Mouse (Mus musculus) heart, postnatal 0 days (tissue): Measurements from ENCODE around the gene Myo9b. TPM values are rescaled to one million over a fixed set of nuclear protein-coding genes. Genes with fewer than 3 reads are reported as not detected.
"Not testable (repeated sequence)": the region's sequence is repeated elsewhere in the genome, so short reads cannot be mapped to it uniquely, and the experiment has no call there.

Experiments used
- ATAC-seq: fragments of 200-750 bp; cut with Nextera tagmentation; 2 replicates; pipeline ENCODE4 v1.8.0; 2017; ENCODE audit warnings: low read depth, moderate number of reproducible peaks, moderate library complexity; ENCODE audit not compliant: insufficient read depth
- DNase-seq: peaks from one replicate; pipeline ENCODE4 v3.0.0-alpha.2; 2016; ENCODE audit warnings: low spot score
- H3K27ac ChIP-seq: fragments of 300-500 bp; sonication (generic); 2 replicates; pipeline ENCODE4 v1.5.1; 2014; ENCODE audit warnings: low read depth, mild to moderate bottlenecking
- H3K27me3 ChIP-seq: fragments of 300-500 bp; sonication (generic); 2 replicates; pipeline ENCODE4 v1.6.1; 2014; ENCODE audit warnings: low read length, mixed read lengths; ENCODE audit not compliant: control insufficient read depth, insufficient read depth
- H3K36me3 ChIP-seq: fragments of 300-500 bp; sonication (generic); replicated peaks from 2 replicates; pipeline ENCODE4 v1.6.1; 2014; ENCODE audit warnings: low read length, mixed read lengths; ENCODE audit not compliant: control insufficient read depth, insufficient read depth
- H3K4me1 ChIP-seq: fragments of 300-500 bp; sonication (generic); 2 replicates; pipeline ENCODE4 v1.6.1; 2014; ENCODE audit warnings: antibody characterized with exemption; ENCODE audit not compliant: control insufficient read depth, insufficient read depth
- H3K4me2 ChIP-seq: fragments of 300-500 bp; sonication (generic); 2 replicates; pipeline ENCODE4 v1.6.1; 2014; ENCODE audit warnings: low read depth, mild to moderate bottlenecking, low read length, moderate library complexity
- H3K4me3 ChIP-seq: fragments of 300-500 bp; sonication (generic); 2 replicates; pipeline ENCODE4 v1.5.1; 2014; ENCODE audit warnings: low read depth, low read length
- H3K9ac ChIP-seq: fragments of 300-500 bp; sonication (generic); replicated peaks from 2 replicates; pipeline ENCODE4 v1.6.1; 2014; ENCODE audit warnings: low read depth, low read length, mixed read lengths
- H3K9me3 ChIP-seq: fragments of 300-500 bp; sonication (generic); replicated peaks from 2 replicates; pipeline ENCODE4 v1.6.1; 2016; ENCODE audit warnings: low read length; ENCODE audit not compliant: control insufficient read depth
- CTCF ChIP-seq: IDR thresholded peaks from 2 replicates; pipeline ENCODE4 v1.5.1; 2016; ENCODE audit warnings: antibody characterized with exemption, control low read depth, low read depth
- EP300 ChIP-seq: IDR thresholded peaks from 2 replicates; pipeline ENCODE4 v1.6.1; 2016; ENCODE audit warnings: antibody characterized with exemption, low read depth
- WGBS: fragments of 180-500 bp; shearing (Covaris S2); extraction: QIAGEN DNeasy Blood & Tissue Kit; methylation state at CpG from one replicate; pipeline ENCODE4 v1.1.7; 2014; 5-methylcytosine and 5-hydroxymethylcytosine counted together
- polyA plus RNA-seq: library from polyadenylated mRNA; unstranded; fragments of >200 nt; fragmentation: Nextera tagmentation; extraction: Ambion mirVana; gene quantifications from 2 replicates; pipeline ENCODE4 v1.2.1, GENCODE M21; 2015
- total RNA-seq: library from RNA; depleted of rRNA; stranded (reverse); fragments of >200 nt; gene quantifications from 2 replicates; pipeline ENCODE4 v1.2.3, GENCODE M21; 2014; ENCODE audit warnings: low replicate concordance

The Myo9b gene
- total and polyA plus RNA-seq, 2 experiments from 2014 or later = 7.1 to 35.0 TPM

DNA sequence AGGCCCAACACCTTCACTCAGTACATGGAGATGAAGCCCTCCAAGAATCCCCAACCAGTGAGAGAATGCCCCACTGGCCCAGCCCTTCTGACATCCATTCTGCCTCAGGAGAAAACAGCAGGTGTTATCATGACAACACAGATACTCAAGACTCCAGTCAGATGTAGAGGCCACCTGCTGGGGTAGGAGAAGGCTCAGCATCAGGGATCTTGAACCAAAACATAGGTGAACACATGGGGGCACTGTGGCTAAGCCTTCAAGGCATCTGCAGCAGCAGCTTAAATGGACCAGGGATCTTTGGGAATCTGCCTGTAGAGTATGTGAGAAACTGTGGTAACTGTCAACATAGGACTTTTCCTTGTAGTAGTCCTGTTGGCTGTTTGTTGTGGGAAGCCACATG is 11.3 kb upstream of the Myo9b start:
- H3K4me1 ChIP-seq = no peaks in the 10 kb centered on the region
- H3K36me3 ChIP-seq = peaks cover 23% of the 10 kb centered on the region
- H3K9me3 ChIP-seq = no peaks in the 10 kb centered on the region
- no peak overlapping the region for H3K4me3 ChIP-seq
- H3K4me2 ChIP-seq = no peak overlapping the region
- DNase-seq (no peak), ATAC-seq (peak; percentile 60; the same call in 1 of the 2 replicates)
- H3K27me3 ChIP-seq = no peaks in the 10 kb centered on the region
- TF ChIP-seq CTCF (peak; percentile 51), EP300 (no peak)
- no peak overlapping the region for H3K9ac ChIP-seq
- no peak overlapping the region for H3K27ac ChIP-seq

- no peaks in the 10 kb centered on the region for H3K9me3 ChIP-seq
- H3K4me3 ChIP-seq = no peak overlapping the region
- DNase-seq = no peak
- H3K9ac ChIP-seq = no peak overlapping the region
- no peak overlapping the region for H3K4me2 ChIP-seq
- no peaks in the 10 kb centered on the region for H3K4me1 ChIP-seq
- TF ChIP-seq EP300 = no peak
- no peak for TF ChIP-seq CTCF
- H3K36me3 ChIP-seq = peaks cover 5% of the 10 kb centered on the region
- no peak overlapping the region for H3K27ac ChIP-seq
- no peak for ATAC-seq
- WGBS = 66% methylated on average over 2 of the region's 2 CpGs
- no peaks in the 10 kb centered on the region for H3K27me3 ChIP-seq
Measured at GRCm38 (mm10) chr8:71267690-71268089, 4.8 kb upstream of the Myo9b start.

- H3K36me3 ChIP-seq, H3K9me3 ChIP-seq, H3K4me2 ChIP-seq, H3K27me3 ChIP-seq, DNase-seq, H3K4me3 ChIP-seq, H3K4me1 ChIP-seq, ATAC-seq, H3K9ac ChIP-seq, H3K27ac ChIP-seq: not testable (repeated sequence)
- WGBS = 90% methylated on average over 5 of the region's 6 CpGs
Measured at GRCm38 (mm10) chr8:71268286-71268685, 4.2 kb upstream of the Myo9b start.

DNA sequence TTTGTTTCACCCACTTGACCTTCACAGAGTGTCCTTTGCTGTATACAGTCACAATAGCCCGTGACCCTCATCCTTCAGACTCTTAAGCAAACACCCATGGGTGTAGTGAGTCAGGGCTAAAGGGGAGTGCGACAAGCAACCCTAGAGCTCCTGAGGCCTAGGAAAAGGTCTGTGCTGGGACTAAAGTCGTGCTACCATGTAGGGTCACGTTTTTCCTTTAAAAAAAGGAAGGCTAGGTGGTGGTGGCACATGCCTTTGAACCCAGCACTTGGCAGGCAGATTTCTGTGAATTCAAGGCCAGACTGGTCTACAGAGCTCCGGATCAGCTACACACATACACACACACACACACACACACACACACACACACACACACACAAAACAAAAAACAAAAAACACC is 884 bp upstream of the Myo9b start:
- WGBS = 14% methylated on average over 5 of the region's 5 CpGs
- TF ChIP-seq CTCF = no peak
- no peak for TF ChIP-seq EP300
- Histone ChIP-seq H3K27me3 (no peaks in the 10 kb centered on the region), H3K4me3 (peak overlapping the region; percentile 80), H3K4me1 (peaks cover 20% of the 10 kb centered on the region), H3K9ac (peak overlapping the region; percentile 66), H3K9me3 (no peaks in the 10 kb centered on the region), H3K36me3 (0 out of 2 replicates have a peak, but pooled peaks cover 6% of the 10 kb centered on the region), H3K27ac (peak overlapping the region; percentile 90), H3K4me2 (peak overlapping the region; percentile 95)
- no peak for ATAC-seq
- DNase-seq = no peak

GRCm38 (mm10) chr8:71273151-71273510 is 617 bp downstream of the Myo9b start:
- H3K4me2 ChIP-seq = peak overlapping the region; percentile 95
- H3K4me1 ChIP-seq = peaks cover 20% of the 10 kb centered on the region
- H3K9ac ChIP-seq = peak overlapping the region; percentile 71
- WGBS = 0% methylated on average over 14 of the region's 14 CpGs
- 0 out of 2 replicates have a peak, but pooled peaks cover 6% of the 10 kb centered on the region for H3K36me3 ChIP-seq
- peak overlapping the region; percentile 80 for H3K4me3 ChIP-seq
- peak; percentile 66 for DNase-seq
- peak overlapping the region; percentile 87 for H3K27ac ChIP-seq
- no peaks in the 10 kb centered on the region for H3K9me3 ChIP-seq
- ATAC-seq = peak; percentile 4
- no peaks in the 10 kb centered on the region for H3K27me3 ChIP-seq
- TF ChIP-seq EP300 = no peak
- TF ChIP-seq CTCF = no peak

GRCm38 (mm10) chr8:71274478-71274877 is 2.0 kb downstream of the Myo9b start:
- Histone ChIP-seq H3K4me2 (no peak overlapping the region; the same call in 1 of the 2 replicates), H3K27me3 (no peaks in the 10 kb centered on the region), H3K9ac (no peak overlapping the region), H3K36me3 (0 out of 2 replicates have a peak, but pooled peaks cover 6% of the 10 kb centered on the region), H3K9me3 (no peaks in the 10 kb centered on the region), H3K27ac (no peak overlapping the region), H3K4me3 (no peak overlapping the region), H3K4me1 (peaks cover 20% of the 10 kb centered on the region)
- TF ChIP-seq EP300 = no peak
- no peak for TF ChIP-seq CTCF
- DNase-seq (no peak), ATAC-seq (no peak)
